Mouse (Mus musculus): ENCODE measurements around the gene Il18r1.

GRCm38 (mm10) chr1:40516364-40516763 lies 51.0 kb downstream of the Il18r1 start:
- no peak for TF ChIP-seq CTCF (IDR thresholded peaks at IDR 0.05; ENCODE audit: borderline replicate concordance, extremely low read depth, insufficient read depth, insufficient read length)
- TF ChIP-seq POLR2A (IDR thresholded peaks at IDR 0.05; ENCODE audit: borderline replicate concordance, extremely low read depth, insufficient read depth, insufficient read length, poor library complexity, severe bottlenecking): no peak
